Mouse (Mus musculus): ENCODE results near the gene Gm5751.
"Not testable (repeated sequence)": the region's sequence is repeated elsewhere in the genome, so short reads cannot be mapped to it uniquely, and the experiment has no call there.

The Gm5751 gene

GRCm38 (mm10) chrX:8873953-8874352, at the start of gene Gm5751:
TSS of gene Gm5751 (plus strand) at chrX:8874253.
- DNase-seq (ENCODE audit: low read depth in 1 of 2, low spot score in 2 of 2), result not testable (repeated sequence)

- no peak for DNase-seq (ENCODE audit: low read depth in 1 of 2, low spot score in 2 of 2)
These were observed 42.0 kb upstream of the Gm5751 start for GRCm38 (mm10) chrX:8832043-8832442.

GRCm38 (mm10) chrX:8843694-8844093, 30.4 kb upstream of the Gm5751 start, which contains the start of gene Gm6592:
TSS of gene Gm6592 (plus strand) at chrX:8843994.
- no peak for DNase-seq (ENCODE audit: low read depth in 1 of 2, low spot score in 2 of 2)

GRCm38 (mm10) chrX:8852486-8852885, 21.6 kb upstream of the Gm5751 start:
- no peak for DNase-seq (ENCODE audit: low read depth in 1 of 2, low spot score in 2 of 2)

GRCm38 (mm10) chrX:8864331-8864730, 9.7 kb upstream of the Gm5751 start:
- peak in 1 of 2 experiments; percentile 13 for DNase-seq (ENCODE audit: low read depth in 1 of 2, low spot score in 2 of 2)

- no peak for DNase-seq (ENCODE audit: low read depth in 1 of 2, low spot score in 2 of 2)
These were observed 10.3 kb downstream of the Gm5751 start for GRCm38 (mm10) chrX:8884336-8884735.

- DNase-seq (ENCODE audit: low read depth in 1 of 2, low spot score in 2 of 2), result no peak
These were observed 17.9 kb downstream of the Gm5751 start for GRCm38 (mm10) chrX:8891975-8892342.

- DNase-seq (ENCODE audit: low read depth in 1 of 2, low spot score in 2 of 2), result peak in 1 of 2 experiments; percentile 24
These were observed 18.5 kb downstream of the Gm5751 start, which contains the start of gene B630019K06Rik for GRCm38 (mm10) chrX:8892343-8893155. TSS of gene B630019K06Rik (plus strand) at chrX:8892382.

GRCm38 (mm10) chrX:8893182-8893651, 19.2 kb downstream of the Gm5751 start:
- DNase-seq (ENCODE audit: low read depth in 1 of 2, low spot score in 2 of 2), result no peak

- DNase-seq (ENCODE audit: low read depth in 1 of 2, low spot score in 2 of 2), result no peak
These were observed 26.8 kb downstream of the Gm5751 start for GRCm38 (mm10) chrX:8900823-8901222.

GRCm38 (mm10) chrX:8901906-8902472, 27.9 kb downstream of the Gm5751 start:
- DNase-seq (ENCODE audit: low read depth in 1 of 2, low spot score in 2 of 2), result no peak

- no peak for DNase-seq (ENCODE audit: low read depth in 1 of 2, low spot score in 2 of 2)
These were observed 47.0 kb downstream of the Gm5751 start for GRCm38 (mm10) chrX:8921080-8921479.

GRCm38 (mm10) chrX:8921813-8922607, 48.0 kb downstream of the Gm5751 start:
- DNase-seq (ENCODE audit: low read depth in 1 of 2, low spot score in 2 of 2), result no peak

GRCm38 (mm10) chrX:8927308-8927707, 53.3 kb downstream of the Gm5751 start:
- DNase-seq (ENCODE audit: low read depth in 1 of 2, low spot score in 2 of 2), result no peak
